Mouse (Mus musculus) cerebellum, adult 18-20 months (tissue): ENCODE measurements around the gene Prdx6b.

Source experiments
- DNase-seq, 2 experiments: peaks; one replicate each; pipeline ENCODE4 v3.0.0; 2021

Gene Prdx6b

GRCm38 (mm10) chr2:80292172-80292571, at the start of gene Prdx6b:
Gene Prdx6b (plus strand): TSS chr2:80292472.
- DNase-seq, result no peak

GRCm38 (mm10) chr2:80247466-80247865, 44.8 kb upstream of the Prdx6b start:
- DNase-seq, result no peak

GRCm38 (mm10) chr2:80247868-80248267, 44.4 kb upstream of the Prdx6b start:
- no peak for DNase-seq

DNA sequence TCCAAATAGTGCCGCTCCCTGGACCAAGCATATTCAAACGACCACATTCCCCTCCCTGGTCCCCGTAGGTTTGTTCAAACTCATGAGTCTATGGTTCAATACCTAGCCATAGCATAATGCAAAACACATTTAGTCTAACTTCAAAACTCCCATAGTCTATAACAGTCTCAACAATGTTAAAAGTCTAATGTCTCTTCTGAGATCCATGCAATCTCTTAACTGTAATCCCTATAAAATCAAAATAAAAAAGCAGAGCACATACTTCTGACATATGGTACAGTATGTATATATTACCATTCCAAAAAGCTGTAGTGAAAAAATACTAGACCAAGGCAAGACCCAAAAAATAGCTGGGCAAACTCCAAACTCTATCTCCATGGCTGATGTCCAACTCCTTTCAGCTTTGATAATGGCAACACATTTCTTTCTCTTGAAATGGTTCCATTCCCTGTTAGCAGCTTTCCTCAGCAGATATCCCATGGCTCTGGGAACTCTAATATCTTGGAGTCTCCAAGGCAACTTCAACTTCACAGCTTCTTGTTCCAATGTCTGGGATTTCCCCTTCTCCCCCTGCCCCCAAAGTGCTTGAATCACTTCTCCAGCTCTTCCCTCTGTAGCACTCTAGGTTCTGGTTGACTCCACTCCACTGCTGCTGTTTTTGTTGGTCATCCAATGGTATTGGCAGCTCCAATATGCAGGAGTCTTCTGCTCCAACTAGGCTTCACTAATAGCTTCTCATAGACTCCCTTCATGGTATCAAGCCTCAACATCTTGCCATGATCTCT, 32.2 kb upstream of the Prdx6b start:
- no peak for DNase-seq

DNA sequence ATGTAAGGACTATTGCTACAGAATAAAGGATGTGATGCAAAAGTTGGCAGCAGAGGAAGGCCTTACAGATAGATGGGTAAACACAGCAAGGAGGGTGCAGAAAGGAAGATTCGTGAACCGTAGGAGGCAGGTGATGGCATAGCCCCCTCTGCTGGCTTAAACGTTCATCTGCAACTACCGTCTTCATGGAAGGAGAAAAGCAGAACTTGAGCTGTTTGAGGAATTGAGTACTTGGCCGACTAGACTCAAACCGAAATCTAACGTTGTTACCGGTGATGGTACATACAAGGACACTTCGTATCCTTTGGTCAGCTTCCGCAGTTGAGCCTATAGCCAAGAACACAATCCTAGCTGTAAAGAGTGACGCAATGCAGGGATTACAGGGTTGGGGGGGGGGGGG, 25.4 kb upstream of the Prdx6b start:
- DNase-seq, result peak; percentile 25 to 35

DNA sequence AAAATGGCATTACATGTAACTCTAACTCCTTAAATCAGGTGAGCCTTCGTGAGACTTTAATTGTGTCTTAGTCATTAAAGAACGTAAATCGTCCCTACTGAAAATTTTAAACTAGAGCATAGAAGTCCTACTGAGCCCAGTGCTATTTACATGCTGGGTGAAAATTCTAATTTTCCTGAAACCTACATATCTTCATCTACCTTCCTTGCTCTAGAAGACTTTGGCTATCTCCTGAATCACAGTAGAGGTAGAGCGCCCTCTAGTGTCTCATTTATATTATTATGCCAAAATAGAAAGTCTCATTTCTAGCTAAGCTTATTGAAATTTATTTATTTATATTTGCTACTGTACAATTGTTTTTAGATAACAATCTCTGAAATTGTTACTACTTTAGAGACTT, 24.2 kb upstream of the Prdx6b start:
- no peak for DNase-seq

DNA sequence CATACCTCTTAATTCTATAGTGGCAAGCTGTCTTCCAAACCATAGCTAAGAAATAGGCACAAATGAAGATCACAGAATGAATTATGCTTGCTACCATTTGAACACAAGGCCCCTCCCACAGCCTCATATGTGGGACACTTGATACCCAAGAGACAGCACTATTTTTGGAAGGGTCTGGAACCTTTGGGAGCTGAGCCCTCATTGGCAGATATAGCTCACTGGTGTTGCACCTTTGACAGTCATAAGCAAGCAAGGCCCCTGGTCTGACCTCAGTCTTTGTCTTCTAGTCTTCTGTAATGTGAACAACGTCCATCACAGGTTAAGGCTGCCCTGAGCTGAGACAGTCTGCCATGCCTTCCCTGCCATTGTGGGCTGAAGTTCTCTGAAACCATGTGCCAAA, 20.8 kb upstream of the Prdx6b start:
- no peak for DNase-seq

DNA sequence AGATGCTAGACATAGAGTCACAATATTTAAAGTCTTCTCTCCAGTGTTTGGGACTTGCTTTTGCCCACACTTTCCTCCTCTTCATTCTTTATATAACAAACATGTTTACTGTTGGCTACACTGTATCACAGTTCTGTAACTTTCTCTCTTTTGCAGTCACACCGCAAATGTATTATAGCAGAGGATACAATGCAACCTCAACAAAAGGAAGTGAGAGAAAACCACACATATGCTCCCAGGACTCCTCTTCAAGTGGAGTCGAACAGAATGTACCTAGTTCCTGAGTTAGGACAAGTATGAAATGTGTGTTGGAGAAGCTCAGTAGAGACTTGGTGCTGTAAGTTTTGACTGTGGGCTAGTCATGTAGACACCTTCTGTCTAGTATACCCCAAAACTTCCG, 19.2 kb upstream of the Prdx6b start:
- DNase-seq, result no peak

DNA sequence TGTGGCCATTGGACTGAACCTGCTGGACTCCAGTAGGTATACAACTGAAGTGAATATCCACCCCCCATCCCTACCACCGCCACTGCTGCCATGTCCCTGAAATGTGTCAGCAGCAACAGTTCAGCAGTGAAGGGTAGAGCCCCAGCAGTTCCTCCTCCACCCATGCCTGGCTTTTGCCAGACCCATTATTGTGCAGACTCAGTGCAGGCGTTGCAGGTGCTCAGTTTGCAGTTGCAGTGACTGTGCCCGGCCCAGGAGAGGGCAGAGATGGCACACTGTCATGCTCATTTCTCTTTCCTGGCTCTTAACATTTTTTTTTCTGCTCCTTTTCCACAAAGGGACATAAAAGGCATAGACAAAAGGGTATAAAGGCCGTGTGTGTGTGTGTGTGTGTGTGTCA, 18.5 kb upstream of the Prdx6b start:
- no peak for DNase-seq

GRCm38 (mm10) chr2:80275136-80275535, 17.1 kb upstream of the Prdx6b start:
- DNase-seq, result peak; percentile 8 to 27

DNA sequence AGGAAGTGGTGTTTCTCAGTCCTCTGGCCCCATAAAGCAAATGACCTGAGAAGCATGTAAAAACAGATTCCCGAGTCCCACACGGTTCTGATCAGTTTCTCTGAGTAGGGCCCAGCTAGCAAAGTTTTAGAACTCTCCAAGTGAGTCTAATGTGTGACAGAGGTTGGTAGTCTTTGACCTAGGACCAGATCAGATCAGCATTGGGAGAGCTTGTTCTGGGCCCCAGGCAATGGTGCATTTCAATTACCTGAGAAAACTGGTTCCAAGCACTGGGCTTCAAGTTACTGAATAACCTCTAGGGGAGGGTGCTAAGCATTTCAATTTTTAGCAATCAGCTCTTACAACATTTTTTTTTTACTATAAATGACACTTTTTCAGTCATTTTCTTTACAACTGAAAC, 10.1 kb upstream of the Prdx6b start:
- no peak for DNase-seq

GRCm38 (mm10) chr2:80286397-80286796, 5.9 kb upstream of the Prdx6b start:
- DNase-seq, result no peak

- DNase-seq, result no peak
These were observed 6.1 kb downstream of the Prdx6b start for GRCm38 (mm10) chr2:80298334-80298733.

DNA sequence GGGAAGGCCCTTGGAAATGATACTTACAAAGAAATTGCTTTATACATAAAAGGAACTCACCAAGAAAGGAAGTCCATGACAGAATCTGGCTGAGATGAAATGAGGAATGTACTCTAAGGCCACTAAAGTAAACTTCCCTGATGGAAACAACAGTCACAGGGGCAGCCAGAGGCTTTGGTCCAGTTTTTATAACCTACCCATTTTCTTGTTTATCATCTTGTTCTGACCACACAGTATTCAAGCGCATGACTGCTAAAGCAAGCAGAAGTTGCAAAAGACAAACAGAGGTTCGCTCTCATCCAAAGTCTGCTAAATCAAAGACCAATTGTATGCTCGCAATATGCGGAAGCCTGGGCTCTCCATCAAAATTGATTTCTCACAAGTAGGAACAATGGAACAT, 8.5 kb downstream of the Prdx6b start:
- DNase-seq, result no peak

GRCm38 (mm10) chr2:80303957-80304356, 11.7 kb downstream of the Prdx6b start:
- DNase-seq, result no peak

DNA sequence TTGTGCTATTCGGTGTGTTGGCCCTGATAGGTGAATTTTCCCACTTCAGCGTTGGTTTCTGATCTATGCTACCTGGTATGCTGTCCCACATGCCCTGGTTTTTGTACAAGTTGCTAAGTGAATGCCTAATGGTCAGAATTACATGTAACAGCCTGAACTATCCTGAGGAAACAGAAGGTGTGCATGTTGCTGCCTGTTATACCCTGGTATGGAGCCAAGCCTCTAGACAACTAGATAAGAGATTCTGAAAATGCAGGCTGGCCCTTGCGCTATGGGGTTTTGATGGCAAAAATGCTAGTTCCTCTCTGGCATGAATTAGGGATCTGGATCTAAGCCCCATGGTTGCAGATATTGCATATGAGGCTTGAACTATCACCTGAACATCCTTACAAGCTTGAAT, 15.4 kb downstream of the Prdx6b start:
- DNase-seq, result no peak

GRCm38 (mm10) chr2:80309775-80310174, 17.5 kb downstream of the Prdx6b start:
- DNase-seq, result no peak

DNA sequence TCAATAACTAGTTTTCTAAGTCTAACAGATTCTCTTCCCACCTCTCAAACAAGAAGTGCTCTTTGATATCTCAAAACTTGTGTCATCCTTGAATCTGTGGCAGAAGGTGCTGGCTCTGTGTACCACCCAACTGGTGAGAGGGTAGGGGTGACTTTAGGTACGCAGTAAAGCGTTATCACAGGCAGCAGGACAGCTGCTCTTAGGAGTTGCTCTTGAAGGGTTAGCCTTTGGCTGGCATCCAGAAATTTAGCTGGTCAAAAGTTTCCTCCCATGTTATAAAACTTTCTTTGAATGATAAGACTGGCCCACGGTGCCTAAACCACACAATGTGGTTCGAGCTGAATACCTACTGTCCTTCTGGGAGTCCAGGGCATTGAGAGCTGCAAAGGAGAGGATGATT, 18.5 kb downstream of the Prdx6b start:
- no peak for DNase-seq

- no peak for DNase-seq
These were observed 19.1 kb downstream of the Prdx6b start for GRCm38 (mm10) chr2:80311350-80311749.

- no peak for DNase-seq
These were observed 21.9 kb downstream of the Prdx6b start for GRCm38 (mm10) chr2:80314201-80314600.

DNA sequence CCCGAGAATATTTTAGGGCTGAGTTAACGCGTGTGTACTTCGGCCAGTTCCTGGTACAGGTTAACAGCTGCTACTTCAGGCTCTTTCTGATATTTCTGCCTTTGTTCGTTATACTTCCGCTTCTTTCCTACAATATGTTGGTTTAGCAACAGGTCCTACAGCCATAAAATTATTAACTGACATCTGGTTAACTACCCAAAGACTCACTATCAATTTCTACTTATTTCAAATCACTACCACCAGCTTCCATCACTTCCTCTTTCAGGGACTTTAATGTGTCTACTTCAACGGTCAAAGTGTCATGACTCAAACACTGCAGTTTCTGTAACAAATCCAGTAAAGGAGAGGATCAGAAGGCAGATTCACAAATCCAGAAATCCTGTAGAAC, 22.6 kb downstream of the Prdx6b start:
- DNase-seq, result no peak

DNA sequence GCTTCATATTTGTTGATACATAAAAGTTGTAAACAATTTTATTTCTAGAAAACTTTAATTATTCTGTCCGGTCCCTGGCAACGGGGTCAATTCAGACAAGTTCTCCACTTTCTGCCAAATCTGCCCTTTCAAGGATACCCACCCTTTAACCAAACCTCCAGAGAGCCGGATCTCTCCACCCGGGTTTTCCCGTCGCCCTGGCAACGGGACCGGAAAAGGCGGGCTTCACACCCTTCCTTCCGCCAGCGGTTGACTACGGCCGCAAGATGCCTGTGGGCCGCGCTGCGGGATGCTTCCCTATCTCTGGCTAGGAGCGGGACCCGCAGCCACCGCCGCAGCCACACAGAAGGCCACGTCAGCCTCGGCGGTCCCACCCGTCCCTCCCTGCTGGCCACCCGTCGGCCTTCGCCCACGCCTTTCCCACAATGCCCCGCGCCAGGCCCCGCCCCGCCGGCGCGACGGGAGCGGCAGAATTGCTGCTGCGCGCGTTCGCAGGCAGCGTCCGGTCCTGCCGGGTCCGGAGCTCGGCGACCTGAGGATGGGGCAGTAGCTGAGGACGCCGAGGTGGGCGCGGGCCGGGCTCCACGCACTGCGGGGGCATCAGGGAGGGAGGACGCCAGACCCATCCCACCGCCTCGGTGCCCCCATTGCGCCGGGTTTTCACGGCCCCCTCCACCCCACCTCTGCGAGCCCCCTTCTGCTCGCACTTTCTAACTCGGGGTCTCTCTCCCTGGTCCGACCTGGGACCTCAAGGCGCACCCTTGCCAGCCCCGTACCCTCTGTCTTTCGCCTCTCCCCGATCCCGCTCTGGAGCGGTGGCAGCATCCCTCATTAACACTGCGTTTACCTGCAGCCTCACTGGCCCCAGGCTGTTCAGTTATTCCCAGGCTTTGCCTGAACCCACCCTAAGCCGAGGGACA, 23.2 kb downstream of the Prdx6b start, which contains the start of gene Dnajc10:
Dnajc10 (plus strand) TSS at position 225 of the 920 bp plus-strand sequence.
- peak; percentile 92 to 94 for DNase-seq

DNA sequence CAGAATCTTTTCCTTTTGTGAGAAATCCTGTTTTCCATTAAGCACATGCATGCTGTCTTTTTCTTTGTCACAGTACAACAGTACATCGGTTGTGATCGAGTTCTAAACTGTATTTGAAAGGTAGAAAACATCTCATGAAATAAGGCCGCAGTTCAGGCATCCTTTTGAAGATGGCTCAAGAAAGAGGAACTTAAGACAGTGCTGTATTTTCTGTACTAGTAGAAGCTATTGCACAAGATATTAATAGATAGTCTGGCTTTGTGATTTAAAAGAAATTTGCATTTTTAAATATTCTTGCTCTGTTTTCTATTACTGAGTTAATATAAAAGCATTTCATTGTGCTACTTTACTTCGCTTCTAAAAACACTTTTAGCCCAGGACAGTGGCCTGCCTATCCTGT, 30.6 kb downstream of the Prdx6b start:
- no peak for DNase-seq

- DNase-seq, result no peak
These were observed 33.5 kb downstream of the Prdx6b start for GRCm38 (mm10) chr2:80325779-80326178.
